Mouse (Mus musculus) frontal cortex, adult 2 months (tissue): ENCODE results near the gene Acly. TPM values are rescaled to one million over a fixed set of nuclear protein-coding genes. Genes with fewer than 3 reads are reported as not detected.
A peak's percentile ranks its signal among the peaks of the same experiment; 100 is the strongest.

ENCODE experiments used
- DNase-seq, 2 experiments: peaks; one replicate each; pipeline ENCODE4 v3.0.0; 2022; ENCODE audit warnings: low spot score in 1 of 2; ENCODE audit errors: extremely low spot score in 1 of 2
- polyA plus RNA-seq: library from polyadenylated mRNA; depleted of rRNA; stranded (reverse); fragments of >200 nt; gene quantifications from 2 replicates; pipeline ENCODE4 v1.2.3, GENCODE M21; 2012; rRNA removed

Gene Acly
- polyA plus RNA-seq, 1 experiment = 113 TPM

GRCm38 (mm10) chr11:100462699-100463098 is 65.1 kb downstream of the Acly start:
- DNase-seq = peak in 1 of 2 experiments; percentile 55

- DNase-seq = no peak
Measured at GRCm38 (mm10) chr11:100457711-100458110, 70.1 kb downstream of the Acly start.

GRCm38 (mm10) chr11:100457247-100457646 is 70.6 kb downstream of the Acly start:
- no peak for DNase-seq

GRCm38 (mm10) chr11:100442625-100443024 is 85.2 kb downstream of the Acly start:
- no peak for DNase-seq

GRCm38 (mm10) chr11:100441797-100442196 is 86.0 kb downstream of the Acly start, which contains the start of the genes Nt5c3b and Klhl10:
Nt5c3b (minus strand) TSS chr11:100441808.
Klhl10 (plus strand) TSS chr11:100441917.
- no peak for DNase-seq

- peak; percentile 46 to 86 for DNase-seq
Measured at GRCm38 (mm10) chr11:100440691-100441522, 86.9 kb downstream of the Acly start.

GRCm38 (mm10) chr11:100437901-100438300 is 89.9 kb downstream of the Acly start:
- DNase-seq = no peak

GRCm38 (mm10) chr11:100435678-100436246 is 92.0 kb downstream of the Acly start:
- DNase-seq = no peak

GRCm38 (mm10) chr11:100432002-100432401 is 95.8 kb downstream of the Acly start:
- no peak for DNase-seq

- DNase-seq = no peak
Measured at GRCm38 (mm10) chr11:100430052-100430451, 97.7 kb downstream of the Acly start.

- DNase-seq = no peak
Measured at GRCm38 (mm10) chr11:100428612-100429199, 99.1 kb downstream of the Acly start.

- DNase-seq = no peak
Measured at GRCm38 (mm10) chr11:100426820-100427219, 101.0 kb downstream of the Acly start.

Other genes with a start within 250 kb of the Acly start
- 510 and 517 TPM in 2 replicates for gene Eif1, start 208.1 kb downstream of the Acly start, polyA plus RNA-seq
- not detected in 2 replicates for gene Gast, start 193.6 kb downstream of the Acly start, polyA plus RNA-seq
- 251 and 269 TPM in 2 replicates for gene Hap1, start 171.9 kb downstream of the Acly start, polyA plus RNA-seq
- 71.3 and 71.5 TPM in 2 replicates for gene Jup, start 130.2 kb downstream of the Acly start, polyA plus RNA-seq
- 13.6 and 15.8 TPM in 2 replicates for gene P3h4, start 113.2 kb downstream of the Acly start, polyA plus RNA-seq
- gene Fkbp10, start 112.3 kb downstream of the Acly start, polyA plus RNA-seq = 10.6 and 10.8 TPM in 2 replicates
- gene Nt5c3b, start 86.2 kb downstream of the Acly start, polyA plus RNA-seq = 63.7 and 77.3 TPM in 2 replicates
- gene Klhl10, start 86.1 kb downstream of the Acly start, polyA plus RNA-seq = 0.72 and 0.74 TPM in 2 replicates
- 13.6 and 13.7 TPM in 2 replicates for gene Klhl11, start 55.3 kb downstream of the Acly start, polyA plus RNA-seq
- gene Ttc25, start 17.6 kb upstream of the Acly start, polyA plus RNA-seq = 1.5 and 2.0 TPM in 2 replicates
- gene Cnp, start 46.9 kb upstream of the Acly start, polyA plus RNA-seq = 227 and 230 TPM in 2 replicates
- gene Nkiras2, start 91.2 kb upstream of the Acly start, polyA plus RNA-seq = 23.5 and 27.3 TPM in 2 replicates
- gene Dnajc7, start 92.2 kb upstream of the Acly start, polyA plus RNA-seq = 224 and 228 TPM in 2 replicates
- gene Zfp385c, start 164.5 kb upstream of the Acly start, polyA plus RNA-seq = 2.5 TPM in 2 replicates
- 2.7 and 2.8 TPM in 2 replicates for gene Dhx58, start 176.3 kb upstream of the Acly start, polyA plus RNA-seq
- gene Kat2a, start 184.5 kb upstream of the Acly start, polyA plus RNA-seq = 60.7 and 61.7 TPM in 2 replicates
- not detected in 2 replicates for gene Hspb9, start 185.8 kb upstream of the Acly start, polyA plus RNA-seq
- gene Rab5c, start 210.2 kb upstream of the Acly start, polyA plus RNA-seq = 205 and 221 TPM in 2 replicates
- gene Kcnh4, start 231.9 kb upstream of the Acly start, polyA plus RNA-seq = 15.8 and 19.2 TPM in 2 replicates
- 0.50 and 0.62 TPM in 2 replicates for gene Hcrt, start 234.9 kb upstream of the Acly start, polyA plus RNA-seq
- 7.7 and 9.3 TPM in 2 replicates for gene Ghdc, start 243.0 kb upstream of the Acly start, polyA plus RNA-seq